Mouse (Mus musculus): ENCODE data around the gene Grin2c. TPM values are rescaled to one million over a fixed set of nuclear protein-coding genes. Genes with fewer than 3 reads are reported as not detected.
A peak's percentile ranks its signal among the peaks of the same experiment; 100 is the strongest.

The Grin2c gene
- polyA plus RNA-seq, 1 experiment from 2014 or later: not detected

- H3K9me3 ChIP-seq (ENCODE audit: control insufficient read depth, low read length): no peaks in the 10 kb centered on the region
- no peak overlapping the region for H3K9ac ChIP-seq (ENCODE audit: low read length)
- 48% methylated on average over 15 of the region's 15 CpGs for WGBS
- H3K36me3 ChIP-seq (ENCODE audit: control insufficient read depth, insufficient read depth, low read length): no peaks in the 10 kb centered on the region
- H3K4me2 ChIP-seq (ENCODE audit: low read length): no peak overlapping the region
- no peaks in the 10 kb centered on the region; the same call in 1 of the 2 replicates for H3K27me3 ChIP-seq (replicated peaks; ENCODE audit: control insufficient read depth, insufficient read depth, low read length)
- peaks cover 11% of the 10 kb centered on the region for H3K4me1 ChIP-seq (replicated peaks; ENCODE audit: control insufficient read depth, insufficient read depth, low read length)
- no peak for DNase-seq (ENCODE audit: low spot score)
- H3K4me3 ChIP-seq (ENCODE audit: low read depth, low read length): no peak overlapping the region
- H3K27ac ChIP-seq (ENCODE audit: low read depth): no peak overlapping the region
- ATAC-seq (replicated peaks; ENCODE audit: low FRiP score, low TSS enrichment, low read depth): no peak
Measured at GRCm38 (mm10) chr11:115229021-115229930, 37.8 kb downstream of the Grin2c start.

- no peak overlapping the region for H3K4me3 ChIP-seq (ENCODE audit: low read depth, low read length)
- peaks cover 17% of the 10 kb centered on the region for H3K4me1 ChIP-seq (replicated peaks; ENCODE audit: control insufficient read depth, insufficient read depth, low read length)
- H3K27ac ChIP-seq (ENCODE audit: low read depth): no peak overlapping the region
- no peak overlapping the region for H3K9ac ChIP-seq (ENCODE audit: low read length)
- H3K36me3 ChIP-seq (ENCODE audit: control insufficient read depth, insufficient read depth, low read length): no peaks in the 10 kb centered on the region
- DNase-seq (ENCODE audit: low spot score) (no peak), ATAC-seq (replicated peaks; ENCODE audit: low FRiP score, low TSS enrichment, low read depth) (no peak)
- 56% methylated on average over 7 of the region's 7 CpGs for WGBS
- no peaks in the 10 kb centered on the region; the same call in 1 of the 2 replicates for H3K27me3 ChIP-seq (replicated peaks; ENCODE audit: control insufficient read depth, insufficient read depth, low read length)
- no peak overlapping the region for H3K4me2 ChIP-seq (ENCODE audit: low read length)
- H3K9me3 ChIP-seq (ENCODE audit: control insufficient read depth, low read length): no peaks in the 10 kb centered on the region
Measured at GRCm38 (mm10) chr11:115228430-115228829, 38.6 kb downstream of the Grin2c start.

- DNase-seq (ENCODE audit: low spot score): no peak
- Histone ChIP-seq H3K27ac (ENCODE audit: low read depth) (no peak overlapping the region), H3K9ac (ENCODE audit: low read length) (no peak overlapping the region), H3K27me3 (replicated peaks; ENCODE audit: control insufficient read depth, insufficient read depth, low read length) (no peaks in the 10 kb centered on the region; the same call in 1 of the 2 replicates), H3K36me3 (ENCODE audit: control insufficient read depth, insufficient read depth, low read length) (no peaks in the 10 kb centered on the region), H3K9me3 (ENCODE audit: control insufficient read depth, low read length) (no peaks in the 10 kb centered on the region), H3K4me2 (ENCODE audit: low read length) (no peak overlapping the region), H3K4me1 (replicated peaks; ENCODE audit: control insufficient read depth, insufficient read depth, low read length) (peaks cover 24% of the 10 kb centered on the region), H3K4me3 (ENCODE audit: low read depth, low read length) (no peak overlapping the region)
- WGBS: 47% methylated on average over 12 of the region's 12 CpGs
- ATAC-seq (replicated peaks; ENCODE audit: low FRiP score, low TSS enrichment, low read depth): no peak
Measured at GRCm38 (mm10) chr11:115227640-115228039, 39.4 kb downstream of the Grin2c start.

- no peak for DNase-seq (ENCODE audit: low spot score)
- no peaks in the 10 kb centered on the region; the same call in 1 of the 2 replicates for H3K27me3 ChIP-seq (replicated peaks; ENCODE audit: control insufficient read depth, insufficient read depth, low read length)
- peaks cover 27% of the 10 kb centered on the region for H3K4me1 ChIP-seq (replicated peaks; ENCODE audit: control insufficient read depth, insufficient read depth, low read length)
- H3K27ac ChIP-seq (ENCODE audit: low read depth): no peak overlapping the region
- ATAC-seq (replicated peaks; ENCODE audit: low FRiP score, low TSS enrichment, low read depth): no peak
- H3K9me3 ChIP-seq (ENCODE audit: control insufficient read depth, low read length): no peaks in the 10 kb centered on the region
- no peak overlapping the region for H3K9ac ChIP-seq (ENCODE audit: low read length)
- WGBS: 53% methylated on average over 14 of the region's 14 CpGs
- H3K4me3 ChIP-seq (ENCODE audit: low read depth, low read length): no peak overlapping the region
- no peaks in the 10 kb centered on the region for H3K36me3 ChIP-seq (ENCODE audit: control insufficient read depth, insufficient read depth, low read length)
- H3K4me2 ChIP-seq (ENCODE audit: low read length): no peak overlapping the region
Measured at GRCm38 (mm10) chr11:115226811-115227491, 40.1 kb downstream of the Grin2c start.

GRCm38 (mm10) chr11:115225301-115225700, 41.7 kb downstream of the Grin2c start:
- Histone ChIP-seq H3K4me3 (ENCODE audit: low read depth, low read length) (no peak overlapping the region), H3K9me3 (ENCODE audit: control insufficient read depth, low read length) (no peaks in the 10 kb centered on the region), H3K36me3 (ENCODE audit: control insufficient read depth, insufficient read depth, low read length) (no peaks in the 10 kb centered on the region), H3K27me3 (replicated peaks; ENCODE audit: control insufficient read depth, insufficient read depth, low read length) (no peaks in the 10 kb centered on the region; the same call in 1 of the 2 replicates), H3K4me2 (ENCODE audit: low read length) (no peak overlapping the region), H3K27ac (ENCODE audit: low read depth) (no peak overlapping the region), H3K9ac (ENCODE audit: low read length) (no peak overlapping the region), H3K4me1 (replicated peaks; ENCODE audit: control insufficient read depth, insufficient read depth, low read length) (peaks cover 22% of the 10 kb centered on the region)
- ATAC-seq (replicated peaks; ENCODE audit: low FRiP score, low TSS enrichment, low read depth) (no peak), DNase-seq (ENCODE audit: low spot score) (no peak)
- WGBS: 87% methylated on average over 6 of the region's 6 CpGs

GRCm38 (mm10) chr11:115224889-115225288, 42.2 kb downstream of the Grin2c start:
- H3K9me3 ChIP-seq (ENCODE audit: control insufficient read depth, low read length): no peaks in the 10 kb centered on the region
- no peak overlapping the region for H3K27ac ChIP-seq (ENCODE audit: low read depth)
- no peak overlapping the region for H3K4me2 ChIP-seq (ENCODE audit: low read length)
- H3K36me3 ChIP-seq (ENCODE audit: control insufficient read depth, insufficient read depth, low read length): no peaks in the 10 kb centered on the region
- WGBS: 54% methylated on average over 8 of the region's 8 CpGs
- H3K4me1 ChIP-seq (replicated peaks; ENCODE audit: control insufficient read depth, insufficient read depth, low read length): peaks cover 22% of the 10 kb centered on the region
- DNase-seq (ENCODE audit: low spot score) (peak; percentile 83), ATAC-seq (replicated peaks; ENCODE audit: low FRiP score, low TSS enrichment, low read depth) (no peak)
- no peaks in the 10 kb centered on the region; the same call in 1 of the 2 replicates for H3K27me3 ChIP-seq (replicated peaks; ENCODE audit: control insufficient read depth, insufficient read depth, low read length)
- no peak overlapping the region for H3K4me3 ChIP-seq (ENCODE audit: low read depth, low read length)
- no peak overlapping the region for H3K9ac ChIP-seq (ENCODE audit: low read length)

GRCm38 (mm10) chr11:115223877-115224276, 43.2 kb downstream of the Grin2c start:
- peaks cover 31% of the 10 kb centered on the region for H3K4me1 ChIP-seq (replicated peaks; ENCODE audit: control insufficient read depth, insufficient read depth, low read length)
- no peak overlapping the region for H3K4me3 ChIP-seq (ENCODE audit: low read depth, low read length)
- ATAC-seq (replicated peaks; ENCODE audit: low FRiP score, low TSS enrichment, low read depth): no peak
- no peak overlapping the region for H3K27ac ChIP-seq (ENCODE audit: low read depth)
- no peaks in the 10 kb centered on the region; the same call in 1 of the 2 replicates for H3K27me3 ChIP-seq (replicated peaks; ENCODE audit: control insufficient read depth, insufficient read depth, low read length)
- H3K9me3 ChIP-seq (ENCODE audit: control insufficient read depth, low read length): no peaks in the 10 kb centered on the region
- no peak for DNase-seq (ENCODE audit: low spot score)
- no peak overlapping the region for H3K9ac ChIP-seq (ENCODE audit: low read length)
- H3K4me2 ChIP-seq (ENCODE audit: low read length): no peak overlapping the region
- WGBS: 61% methylated on average over 6 of the region's 6 CpGs
- no peaks in the 10 kb centered on the region for H3K36me3 ChIP-seq (ENCODE audit: control insufficient read depth, insufficient read depth, low read length)

- ATAC-seq (replicated peaks; ENCODE audit: low FRiP score, low TSS enrichment, low read depth) (no peak), DNase-seq (ENCODE audit: low spot score) (no peak)
- H3K36me3 ChIP-seq (ENCODE audit: control insufficient read depth, insufficient read depth, low read length): no peaks in the 10 kb centered on the region
- WGBS: 74% methylated on average over 11 of the region's 11 CpGs
- no peaks in the 10 kb centered on the region; the same call in 1 of the 2 replicates for H3K27me3 ChIP-seq (replicated peaks; ENCODE audit: control insufficient read depth, insufficient read depth, low read length)
- H3K4me3 ChIP-seq (ENCODE audit: low read depth, low read length): no peak overlapping the region
- no peaks in the 10 kb centered on the region for H3K9me3 ChIP-seq (ENCODE audit: control insufficient read depth, low read length)
- H3K4me1 ChIP-seq (replicated peaks; ENCODE audit: control insufficient read depth, insufficient read depth, low read length): peaks cover 32% of the 10 kb centered on the region
- no peak overlapping the region for H3K4me2 ChIP-seq (ENCODE audit: low read length)
- no peak overlapping the region for H3K9ac ChIP-seq (ENCODE audit: low read length)
- H3K27ac ChIP-seq (ENCODE audit: low read depth): no peak overlapping the region
Measured at GRCm38 (mm10) chr11:115223451-115223850, 43.6 kb downstream of the Grin2c start.
